Comparison of ENCODE assay signal across 11 mouse cellular contexts in genomic region chr4:24796229-24796628, GRCm38 (mm10). TPM values are rescaled to one million over a fixed set of nuclear protein-coding genes. Genes with fewer than 3 reads are reported as not detected.
DNase-seq lines count a peak whose midpoint lies in the region; TF ChIP-seq lines count a peak whose summit lies in the region.
"Had no signal": no experiment of that assay in that cellular context is flagged by ENCODE, and none has a peak within 500 bp of the region (broad histone marks: within the 10 kb centered on the region; RNA-seq: fewer than 3 reads in every experiment).

No protein-coding gene starts in this region.

- H3K27ac ChIP-seq in gastrocnemius, adult 2 months: no peak overlapping the region
- H3K27ac ChIP-seq: liver, embryonic 12.5 days; stomach, embryonic 15.5 days had no signal

- intact Hi-C loops in gastrocnemius, adult 2 months (cut with DNase I): no loop called here
- intact Hi-C loops in gastrocnemius, postnatal 14 days (cut with DNase I; ENCODE audit: low total_unique reads): no loop called here

- peak; percentile 22 for DNase-seq in gastrocnemius, adult 2 months
- DNase-seq in gastrocnemius, postnatal 14 days: no peak
- DNase-seq in layer of hippocampus, postnatal 10 days (ENCODE audit: low spot score in 2 of 2): peak; percentile 54 to 72
- DNase-seq in layer of hippocampus, postnatal 36 days: no peak
- DNase-seq in adipocyte (ENCODE audit: low spot score): peak; percentile 7
- DNase-seq in cerebellum, postnatal 14 days: peak; percentile 78
- DNase-seq in frontal cortex, postnatal 25 days (ENCODE audit: low spot score in 2 of 2): no peak
- DNase-seq in frontal cortex, postnatal 14 days (ENCODE audit: low spot score in 2 of 2): no peak

- no peak overlapping the region for H3K4me3 ChIP-seq in gastrocnemius, adult 2 months
- H3K4me3 ChIP-seq: liver, embryonic 12.5 days; stomach, embryonic 15.5 days had no signal

- no peak for TF ChIP-seq CTCF in gastrocnemius, adult 2 months (IDR thresholded peaks at IDR 0.05)

RNA-seq across cellular contexts. Expression of gene Klhl32, which starts 54.7 kb away (rescaled TPM):
- total RNA-seq in gastrocnemius, adult 2 months (2021): under 1 TPM; 0.20 TPM
- total RNA-seq in gastrocnemius, postnatal 14 days (2021): under 1 TPM; 0.16 to 0.31 TPM
- total RNA-seq in layer of hippocampus, postnatal 10 days (2021): 10 to 100 TPM; 20.3 to 22.4 TPM
- 10 to 100 TPM; 17.4 to 19.2 TPM for total RNA-seq in layer of hippocampus, postnatal 36 days (2021)
- total RNA-seq: megakaryocyte-erythroid progenitor cell, adult 5-6 weeks had no signal

Comparison
In these comparisons a context has a peak if more than half of its experiments do, and no peak if none do; other contexts are left out.
1. DNase-seq: peak in gastrocnemius, adult 2 months (single experiment), layer of hippocampus, postnatal 10 days (2 of 2), adipocyte (single experiment) and cerebellum, postnatal 14 days (2 of 2); none in gastrocnemius, postnatal 14 days (single experiment), layer of hippocampus, postnatal 36 days (0 of 2), frontal cortex, postnatal 25 days (0 of 2) and frontal cortex, postnatal 14 days (0 of 2).
2. RNA of gene Klhl32, which starts 54.7 kb away (total RNA-seq): 20.3 to 22.4 TPM in layer of hippocampus, postnatal 10 days and 17.4 to 19.2 TPM in layer of hippocampus, postnatal 36 days; 0.16 to 0.31 TPM in gastrocnemius, postnatal 14 days and 0.20 TPM in gastrocnemius, adult 2 months; every median in the first group is over 10 times any median in the second.